Mouse (Mus musculus): ENCODE results near the gene Tifab. TPM values are rescaled to one million over a fixed set of nuclear protein-coding genes. Genes with fewer than 3 reads are reported as not detected.

Tifab gene
- polyA plus RNA-seq, 1 experiment, result 2.8 TPM

- no peak for TF ChIP-seq CTCF (conservative IDR thresholded peaks at IDR 0.05; ENCODE audit: insufficient read depth, insufficient read length, low read depth, low read length)
- peak; percentile 38 for TF ChIP-seq POLR2A (IDR thresholded peaks at IDR 0.05; ENCODE audit: low read depth, low read length)
- Histone ChIP-seq H3K4me3 (ENCODE audit: insufficient read depth, low read depth, low read length) (peak overlapping the region; percentile 87), H3K27ac (ENCODE audit: insufficient read depth, low read depth, low read length) (peak overlapping the region; percentile 54), H3K36me3 (ENCODE audit: control insufficient read depth, insufficient read depth, low read length) (no peaks in the 10 kb centered on the region), H3K27me3 (replicated peaks; ENCODE audit: control insufficient read depth, insufficient read depth, low read length) (no peaks in the 10 kb centered on the region), H3K4me1 (ENCODE audit: control insufficient read depth, insufficient read depth, low read length) (peaks cover 3% of the 10 kb centered on the region; the same call in 1 of the 2 replicates)
- peak; percentile 95 for DNase-seq
- 1% methylated on average over 85 of the region's 89 CpGs for WGBS
Observed at GRCm38 (mm10) chr13:56135231-56136052, 43.2 kb downstream of the Tifab start.

DNA sequence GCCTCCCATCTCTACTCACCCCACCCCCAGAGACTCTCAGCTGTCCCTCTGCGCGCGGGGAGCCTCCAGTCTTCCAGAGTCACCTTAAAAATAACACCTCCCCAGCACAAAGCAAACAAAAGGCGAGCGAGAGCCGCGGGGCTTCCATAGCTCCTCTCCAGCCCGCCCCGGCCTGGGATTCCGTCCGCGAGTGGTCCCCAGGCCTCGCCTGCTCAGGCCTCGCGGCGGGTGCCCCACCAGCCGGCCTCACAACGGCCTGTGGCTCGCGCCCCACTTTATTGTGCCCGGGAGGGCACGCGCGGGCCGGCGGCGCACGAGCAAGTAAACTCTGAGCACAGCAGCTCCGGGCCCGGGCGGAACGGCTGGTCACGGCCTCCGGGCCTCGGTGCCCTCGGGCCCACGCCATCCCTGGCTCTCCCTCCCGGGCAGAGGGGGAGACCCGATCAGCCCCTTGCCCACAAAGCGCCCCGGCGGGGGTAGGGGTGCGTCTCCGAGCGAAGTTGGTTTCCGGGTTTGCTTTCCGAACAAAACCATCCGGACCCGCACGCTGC, 44.0 kb downstream of the Tifab start:
- no peak for TF ChIP-seq CTCF (conservative IDR thresholded peaks at IDR 0.05; ENCODE audit: insufficient read depth, insufficient read length, low read depth, low read length)
- no peak for TF ChIP-seq POLR2A (IDR thresholded peaks at IDR 0.05; ENCODE audit: low read depth, low read length)
- Histone ChIP-seq H3K36me3 (ENCODE audit: control insufficient read depth, insufficient read depth, low read length) (no peaks in the 10 kb centered on the region), H3K4me1 (ENCODE audit: control insufficient read depth, insufficient read depth, low read length) (peaks cover 3% of the 10 kb centered on the region; the same call in 1 of the 2 replicates), H3K4me3 (ENCODE audit: insufficient read depth, low read depth, low read length) (peak overlapping the region; percentile 87), H3K27me3 (replicated peaks; ENCODE audit: control insufficient read depth, insufficient read depth, low read length) (no peaks in the 10 kb centered on the region), H3K27ac (ENCODE audit: insufficient read depth, low read depth, low read length) (peak overlapping the region; percentile 54; the same call in 1 of the 2 replicates)
- WGBS, result under 1% methylated on average over 50 of the region's 50 CpGs
- peak; percentile 50 for DNase-seq

DNA sequence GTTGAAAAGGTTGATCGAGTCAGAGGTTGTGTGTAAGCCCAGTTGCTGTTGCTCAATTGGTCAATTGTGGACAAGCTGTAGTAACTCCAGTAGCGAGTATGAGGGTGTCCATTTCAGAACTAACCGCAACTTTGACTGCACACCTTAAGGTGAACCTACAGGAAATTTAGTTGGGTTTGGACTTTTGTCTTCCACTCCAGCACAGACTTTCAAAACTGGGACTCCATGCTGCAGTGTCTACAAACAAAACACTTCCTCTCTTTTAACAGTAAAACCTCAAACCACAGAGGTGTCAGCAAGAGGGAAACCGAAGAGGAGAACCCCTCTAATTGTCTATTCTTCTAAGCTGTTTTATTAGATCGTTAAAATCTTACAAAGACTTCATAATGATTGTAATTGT, 44.7 kb downstream of the Tifab start:
- Histone ChIP-seq H3K36me3 (ENCODE audit: control insufficient read depth, insufficient read depth, low read length) (no peaks in the 10 kb centered on the region), H3K4me3 (ENCODE audit: insufficient read depth, low read depth, low read length) (no peak overlapping the region; the same call in 1 of the 2 replicates), H3K27ac (ENCODE audit: insufficient read depth, low read depth, low read length) (no peak overlapping the region), H3K27me3 (replicated peaks; ENCODE audit: control insufficient read depth, insufficient read depth, low read length) (no peaks in the 10 kb centered on the region), H3K4me1 (ENCODE audit: control insufficient read depth, insufficient read depth, low read length) (peaks cover 3% of the 10 kb centered on the region; the same call in 1 of the 2 replicates)
- no peak for TF ChIP-seq CTCF (conservative IDR thresholded peaks at IDR 0.05; ENCODE audit: insufficient read depth, insufficient read length, low read depth, low read length)
- no peak for TF ChIP-seq POLR2A (IDR thresholded peaks at IDR 0.05; ENCODE audit: low read depth, low read length)
- no peak for DNase-seq
- 28% methylated on average over 5 of the region's 5 CpGs for WGBS

GRCm38 (mm10) chr13:56132941-56133340, 45.7 kb downstream of the Tifab start:
- H3K27ac ChIP-seq (ENCODE audit: insufficient read depth, low read depth, low read length), result no peak overlapping the region
- peaks cover 3% of the 10 kb centered on the region; the same call in 1 of the 2 replicates for H3K4me1 ChIP-seq (ENCODE audit: control insufficient read depth, insufficient read depth, low read length)
- H3K36me3 ChIP-seq (ENCODE audit: control insufficient read depth, insufficient read depth, low read length), result no peaks in the 10 kb centered on the region
- TF ChIP-seq CTCF (conservative IDR thresholded peaks at IDR 0.05; ENCODE audit: insufficient read depth, insufficient read length, low read depth, low read length), result no peak
- no peak for TF ChIP-seq POLR2A (IDR thresholded peaks at IDR 0.05; ENCODE audit: low read depth, low read length)
- no peak for DNase-seq
- WGBS, result 70% methylated on average over 7 of the region's 7 CpGs
- no peak overlapping the region for H3K4me3 ChIP-seq (ENCODE audit: insufficient read depth, low read depth, low read length)
- no peaks in the 10 kb centered on the region for H3K27me3 ChIP-seq (replicated peaks; ENCODE audit: control insufficient read depth, insufficient read depth, low read length)

GRCm38 (mm10) chr13:56132326-56132936, 46.3 kb downstream of the Tifab start:
- H3K36me3 ChIP-seq (ENCODE audit: control insufficient read depth, insufficient read depth, low read length), result peaks cover 1% of the 10 kb centered on the region
- 54% methylated on average over 11 of the region's 11 CpGs for WGBS

DNA sequence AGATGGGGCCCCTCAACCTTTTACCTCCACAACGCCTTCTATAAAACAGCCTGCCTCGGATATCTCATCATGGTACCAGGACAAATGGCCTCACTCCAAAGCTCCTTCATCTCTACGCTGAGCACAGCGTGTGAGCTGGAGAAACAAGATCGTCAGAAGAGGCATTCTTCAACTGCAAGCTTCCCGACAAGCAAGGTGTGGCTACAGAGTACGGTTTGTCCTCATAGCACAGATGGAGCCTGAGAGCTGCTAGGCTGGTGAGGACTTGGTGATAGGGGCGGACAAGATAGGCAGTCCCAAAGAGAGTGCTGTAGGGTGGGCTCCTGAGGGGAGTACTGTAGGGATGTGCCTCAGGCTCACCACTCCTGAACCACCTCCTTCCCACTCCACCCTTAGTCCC, 48.1 kb downstream of the Tifab start:
- no peak overlapping the region for H3K4me3 ChIP-seq (ENCODE audit: insufficient read depth, low read depth, low read length)
- H3K27me3 ChIP-seq (replicated peaks; ENCODE audit: control insufficient read depth, insufficient read depth, low read length), result no peaks in the 10 kb centered on the region
- H3K4me1 ChIP-seq (ENCODE audit: control insufficient read depth, insufficient read depth, low read length), result no peaks in the 10 kb centered on the region; the same call in 1 of the 2 replicates
- peaks cover 2% of the 10 kb centered on the region for H3K36me3 ChIP-seq (ENCODE audit: control insufficient read depth, insufficient read depth, low read length)
- H3K27ac ChIP-seq (ENCODE audit: insufficient read depth, low read depth, low read length), result no peak overlapping the region
- no peak for DNase-seq
- WGBS, result 70% methylated on average over 8 of the region's 8 CpGs
- TF ChIP-seq CTCF (conservative IDR thresholded peaks at IDR 0.05; ENCODE audit: insufficient read depth, insufficient read length, low read depth, low read length) (no peak), POLR2A (IDR thresholded peaks at IDR 0.05; ENCODE audit: low read depth, low read length) (no peak)

More at GRCm38 (mm10) chr13:56132326-56132936, 46.3 kb downstream of the Tifab start:
- Histone ChIP-seq H3K27me3 (replicated peaks; ENCODE audit: control insufficient read depth, insufficient read depth, low read length) (no peaks in the 10 kb centered on the region), H3K4me3 (ENCODE audit: insufficient read depth, low read depth, low read length) (no peak overlapping the region), H3K4me1 (ENCODE audit: control insufficient read depth, insufficient read depth, low read length) (peaks cover 3% of the 10 kb centered on the region; the same call in 1 of the 2 replicates), H3K27ac (ENCODE audit: insufficient read depth, low read depth, low read length) (no peak overlapping the region)
- no peak for TF ChIP-seq CTCF (conservative IDR thresholded peaks at IDR 0.05; ENCODE audit: insufficient read depth, insufficient read length, low read depth, low read length)
- TF ChIP-seq POLR2A (IDR thresholded peaks at IDR 0.05; ENCODE audit: low read depth, low read length), result no peak
- DNase-seq, result peak; percentile 32

Data from kidney, adult 2 months (tissue).